Mouse (Mus musculus) megakaryocyte, embryonic 14.5 days (primary cell): ENCODE measurements around the gene Ifna5. TPM values are rescaled to one million over a fixed set of nuclear protein-coding genes. Genes with fewer than 3 reads are reported as not detected.
"Not testable (repeated sequence)": the region's sequence is repeated elsewhere in the genome, so short reads cannot be mapped to it uniquely, and the experiment has no call there.

Source experiments
- H3K27me3 ChIP-seq: replicated peaks from 2 replicates; pipeline ENCODE3; 2012; ENCODE audit warnings: inconsistent platforms
- H3K36me3 ChIP-seq: replicated peaks from 2 replicates; pipeline ENCODE3; 2012; ENCODE audit warnings: low read length, inconsistent platforms, mixed read lengths
- H3K4me1 ChIP-seq: 2 replicates; pipeline ENCODE4 v1.6.1; 2012; ENCODE audit warnings: inconsistent platforms
- H3K4me3 ChIP-seq: replicated peaks from 2 replicates; pipeline ENCODE3; 2012; ENCODE audit warnings: moderate library complexity, mild to moderate bottlenecking, inconsistent platforms
- H3K9me3 ChIP-seq: 2 replicates; pipeline ENCODE4 v1.6.1; 2012; ENCODE audit warnings: inconsistent platforms
- FLI1 ChIP-seq: IDR thresholded peaks from 2 replicates; pipeline ENCODE4 v1.6.1; 2012; ENCODE audit warnings: low read length, inconsistent platforms, mixed read lengths
- GATA1 ChIP-seq: IDR thresholded peaks from 3 replicates; pipeline ENCODE4 v1.6.1; 2012; ENCODE audit warnings: mixed read lengths, low read length, inconsistent platforms, borderline replicate concordance
- polyA plus RNA-seq: library from polyadenylated mRNA; stranded (reverse); fragments of >175 nt; gene quantifications from 2 replicates; pipeline ENCODE4 v1.2.3, GENCODE M21; 2012; ENCODE audit warnings: low replicate concordance; ENCODE audit not compliant: insufficient read depth

Ifna5 gene
- polyA plus RNA-seq, 1 experiment, result not detected

DNA sequence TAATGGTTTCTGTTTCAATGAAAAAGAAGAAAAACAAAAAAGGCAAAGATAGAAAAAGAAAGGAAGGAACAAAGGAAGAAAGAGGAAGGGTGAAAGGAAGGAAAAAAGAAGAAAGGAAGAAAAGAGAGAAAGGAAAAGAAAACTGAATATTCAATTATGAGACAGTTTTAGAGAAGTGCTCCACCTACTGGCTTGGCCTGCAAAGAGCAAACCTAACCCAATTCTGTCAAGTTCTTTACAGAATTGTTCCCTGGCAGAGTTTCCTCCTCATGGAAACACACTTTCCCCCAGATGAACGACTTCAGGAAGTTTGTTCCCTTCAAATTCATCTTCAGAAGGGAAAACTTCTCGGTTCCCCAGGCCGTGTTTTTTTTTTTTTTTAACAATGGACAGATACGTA is 12.3 kb upstream of the Ifna5 start:
- Histone ChIP-seq H3K4me1 (0 out of 2 replicates have a peak, but pooled peaks cover 3% of the 10 kb centered on the region), H3K9me3 (no peaks in the 10 kb centered on the region), H3K4me3 (no peak overlapping the region), H3K27me3 (peaks cover 2% of the 10 kb centered on the region), H3K36me3 (no peaks in the 10 kb centered on the region)
- no peak for TF ChIP-seq GATA1
- TF ChIP-seq FLI1, result no peak

DNA sequence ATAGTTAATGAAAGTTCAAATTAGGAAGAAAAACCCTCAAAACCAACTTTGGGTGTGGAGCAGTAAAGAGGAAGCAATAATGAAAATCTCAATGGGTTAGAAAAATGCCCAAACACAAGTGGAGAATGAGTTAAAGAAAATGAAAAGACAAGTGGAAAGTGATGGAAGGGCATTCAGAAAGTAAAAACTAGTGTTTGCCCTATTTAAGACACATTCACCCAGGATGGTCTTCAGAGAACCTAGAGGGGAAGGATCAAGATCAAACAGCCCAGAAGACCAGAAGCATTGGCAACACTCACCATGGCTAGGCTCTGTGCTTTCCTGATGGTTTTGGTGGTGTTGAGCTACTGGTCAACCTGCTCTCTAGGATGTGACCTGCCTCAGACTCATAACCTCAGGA is 8.2 kb upstream of the Ifna5 start, which contains the start of gene Ifna6:
Gene Ifna6, plus strand, starts transcription at position 301 of the 400 bp plus-strand sequence.
- H3K4me3 ChIP-seq, H3K36me3 ChIP-seq, H3K27me3 ChIP-seq, H3K9me3 ChIP-seq: not testable (repeated sequence)
- H3K4me1 ChIP-seq, result peaks cover 13% of the 10 kb centered on the region

DNA sequence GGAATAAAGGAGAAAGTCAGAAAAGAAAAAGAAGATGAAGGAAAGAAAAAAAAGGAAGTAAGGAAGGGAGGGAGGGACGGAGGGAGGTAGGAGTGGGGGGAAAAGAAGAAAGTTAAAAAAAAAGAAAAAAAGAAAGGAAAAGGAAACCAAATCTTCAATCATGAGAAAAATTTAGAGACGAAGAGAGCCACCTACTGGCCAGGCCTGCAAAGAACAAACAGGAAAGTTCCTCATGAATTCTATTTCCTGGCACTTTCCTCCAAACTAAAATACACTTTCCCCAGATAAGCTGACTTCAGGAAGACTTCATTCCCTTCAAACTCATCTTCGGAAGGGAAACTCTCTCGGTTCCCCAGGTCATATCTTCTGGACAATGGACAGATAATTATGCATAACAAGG is 4.8 kb upstream of the Ifna5 start:
- Histone ChIP-seq H3K4me3 (no peak overlapping the region), H3K27me3 (no peaks in the 10 kb centered on the region), H3K9me3 (no peaks in the 10 kb centered on the region), H3K36me3 (no peaks in the 10 kb centered on the region), H3K4me1 (peaks cover 11% of the 10 kb centered on the region)
- TF ChIP-seq GATA1 (no peak), FLI1 (no peak)

GRCm38 (mm10) chr4:88838828-88839227 is 3.5 kb downstream of the Ifna5 start:
- no peak overlapping the region for H3K4me3 ChIP-seq
- no peak for TF ChIP-seq FLI1
- no peak for TF ChIP-seq GATA1
- H3K9me3 ChIP-seq, result no peaks in the 10 kb centered on the region
- H3K27me3 ChIP-seq, result peaks cover 7% of the 10 kb centered on the region
- peaks cover 4% of the 10 kb centered on the region; the same call in 1 of the 2 replicates for H3K4me1 ChIP-seq
- H3K36me3 ChIP-seq, result no peaks in the 10 kb centered on the region

DNA sequence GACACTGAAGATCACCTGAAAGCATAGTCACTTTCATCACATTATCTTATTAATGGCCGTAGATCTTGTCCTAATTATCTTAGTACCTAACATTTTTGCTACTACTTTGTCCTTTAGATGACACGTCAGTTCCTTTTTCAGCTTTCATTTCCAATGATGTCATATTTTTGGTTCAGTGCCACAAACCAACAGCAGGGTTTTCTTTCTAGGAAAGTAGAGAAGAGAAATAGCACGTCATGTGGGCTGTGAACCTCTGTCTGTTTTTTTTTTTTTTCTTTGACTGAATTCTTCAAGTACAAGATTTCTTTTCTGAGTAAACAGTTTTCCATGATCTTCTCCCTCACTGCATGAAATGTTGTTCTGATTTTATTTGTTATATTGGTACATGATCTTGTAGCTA is 4.7 kb downstream of the Ifna5 start:
- TF ChIP-seq FLI1, result no peak
- TF ChIP-seq GATA1, result no peak
- Histone ChIP-seq H3K27me3 (peaks cover 7% of the 10 kb centered on the region), H3K4me3 (no peak overlapping the region), H3K4me1 (peaks cover 4% of the 10 kb centered on the region; the same call in 1 of the 2 replicates), H3K9me3 (no peaks in the 10 kb centered on the region), H3K36me3 (no peaks in the 10 kb centered on the region)

DNA sequence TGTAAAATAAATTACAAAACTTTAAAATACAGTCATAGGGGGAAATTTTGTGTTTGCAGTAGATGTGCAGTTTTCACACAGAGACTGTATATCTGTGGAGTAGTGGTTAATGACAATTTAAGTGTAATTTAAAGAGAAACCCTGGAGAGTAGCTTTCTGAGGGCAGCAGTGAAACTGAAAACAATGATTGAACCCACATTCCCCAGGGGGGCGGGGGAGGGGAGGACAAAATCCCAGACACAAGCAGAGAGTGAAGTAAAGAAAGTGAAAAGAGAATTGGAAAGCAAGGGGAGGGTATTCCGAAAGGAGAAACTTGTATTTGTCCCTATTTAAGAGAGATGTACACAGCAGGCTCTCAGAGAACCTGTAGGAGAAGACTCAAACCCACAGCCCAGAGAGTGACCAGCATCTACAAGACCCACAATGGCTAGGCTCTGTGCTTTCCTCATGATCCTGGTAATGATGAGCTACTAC is 6.2 kb downstream of the Ifna5 start, which contains the start of gene Ifna4:
Gene Ifna4, plus strand, starts transcription at position 424 of the 474 bp plus-strand sequence.
- H3K9me3 ChIP-seq, result no peaks in the 10 kb centered on the region
- peaks cover 4% of the 10 kb centered on the region; the same call in 1 of the 2 replicates for H3K4me1 ChIP-seq
- TF ChIP-seq GATA1 (no peak), FLI1 (no peak)
- peaks cover 5% of the 10 kb centered on the region for H3K27me3 ChIP-seq
- no peaks in the 10 kb centered on the region for H3K36me3 ChIP-seq
- H3K4me3 ChIP-seq, result no peak within 1 kb of the TSS

DNA sequence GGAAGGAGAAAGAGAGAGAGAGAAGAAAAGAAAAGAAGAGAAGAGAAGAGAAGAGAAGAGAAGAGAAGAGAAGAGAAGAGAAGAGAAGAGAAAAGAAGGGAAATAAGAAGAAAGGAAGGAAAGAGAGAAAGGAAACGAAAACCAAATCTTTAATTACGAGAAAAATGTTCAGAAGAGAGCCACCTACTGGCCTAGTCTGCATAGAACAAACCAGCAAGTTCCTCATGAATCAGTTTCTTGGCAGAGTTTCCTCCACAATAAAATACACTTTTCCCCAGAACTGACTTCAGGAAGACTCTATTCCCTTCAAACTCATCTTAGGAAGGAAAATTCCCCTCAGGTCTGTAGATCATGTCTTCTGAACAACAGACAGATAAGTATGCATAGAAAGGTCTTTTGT is 10.0 kb downstream of the Ifna5 start:
- Histone ChIP-seq H3K27me3 (peaks cover 8% of the 10 kb centered on the region), H3K4me3 (no peak overlapping the region), H3K36me3 (no peaks in the 10 kb centered on the region), H3K4me1 (peaks cover 4% of the 10 kb centered on the region; the same call in 1 of the 2 replicates), H3K9me3 (no peaks in the 10 kb centered on the region)
- TF ChIP-seq GATA1 (no peak), FLI1 (no peak)

GRCm38 (mm10) chr4:88849698-88850097 is 14.4 kb downstream of the Ifna5 start, which contains the start of gene Ifna1:
Ifna1 (plus strand) TSS chr4:88850087.
- H3K4me3 ChIP-seq, result no peak within 1 kb of the TSS
- peaks cover 8% of the 10 kb centered on the region for H3K27me3 ChIP-seq
- H3K36me3 ChIP-seq, result no peaks in the 10 kb centered on the region
- TF ChIP-seq FLI1 (no peak), GATA1 (no peak)
- H3K9me3 ChIP-seq, result no peaks in the 10 kb centered on the region
- no peaks in the 10 kb centered on the region for H3K4me1 ChIP-seq

- TF ChIP-seq FLI1 (no peak), GATA1 (no peak)
- peaks cover 9% of the 10 kb centered on the region for H3K27me3 ChIP-seq
- H3K9me3 ChIP-seq, result no peaks in the 10 kb centered on the region
- H3K36me3 ChIP-seq, result no peaks in the 10 kb centered on the region
- no peaks in the 10 kb centered on the region for H3K4me1 ChIP-seq
- H3K4me3 ChIP-seq, result no peak overlapping the region
These were observed 15.9 kb downstream of the Ifna5 start for GRCm38 (mm10) chr4:88851026-88851763.

DNA sequence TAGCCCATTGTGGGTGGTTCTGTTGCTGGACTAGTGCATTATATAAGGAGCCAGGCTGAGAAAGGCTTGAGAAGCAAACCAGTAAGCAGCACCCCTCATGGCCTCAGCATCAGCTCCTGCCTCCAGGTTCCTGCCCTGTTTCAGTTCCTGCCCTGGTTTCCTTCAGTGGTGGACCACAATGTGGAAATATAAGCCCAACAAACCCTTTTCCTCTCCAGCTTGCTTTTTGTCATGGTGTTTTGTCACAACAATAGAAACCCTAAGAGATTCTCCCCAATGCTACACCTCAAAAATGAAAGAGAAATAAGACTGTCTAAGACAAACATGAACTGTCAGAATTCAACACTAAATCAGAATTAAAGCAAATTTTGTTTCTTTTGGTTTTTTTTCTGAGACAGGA is 23.9 kb downstream of the Ifna5 start:
- TF ChIP-seq GATA1 (no peak), FLI1 (no peak)
- no peak overlapping the region for H3K4me3 ChIP-seq
- peaks cover 13% of the 10 kb centered on the region for H3K4me1 ChIP-seq
- peaks cover 29% of the 10 kb centered on the region for H3K27me3 ChIP-seq
- no peaks in the 10 kb centered on the region for H3K36me3 ChIP-seq
- H3K9me3 ChIP-seq, result no peaks in the 10 kb centered on the region

GRCm38 (mm10) chr4:88863309-88863708 is 28.0 kb downstream of the Ifna5 start:
- H3K27me3 ChIP-seq, result peaks cover 28% of the 10 kb centered on the region
- TF ChIP-seq FLI1 (no peak), GATA1 (no peak)

More at GRCm38 (mm10) chr4:88863309-88863708, 28.0 kb downstream of the Ifna5 start:
- Histone ChIP-seq H3K9me3 (no peaks in the 10 kb centered on the region), H3K4me3 (no peak overlapping the region), H3K4me1 (peaks cover 51% of the 10 kb centered on the region), H3K36me3 (no peaks in the 10 kb centered on the region)
